Comparison of ENCODE assay signal across 20 mouse cellular contexts in genomic region chr2:53687281-53687680, GRCm38 (mm10).
DNase-seq lines count a peak whose midpoint lies in the region; ATAC-seq and TF ChIP-seq lines count a peak whose summit lies in the region.
"Had no signal": no experiment of that assay in that cellular context is flagged by ENCODE, and none has a peak within 500 bp of the region (broad histone marks: within the 10 kb centered on the region; RNA-seq: fewer than 3 reads in every experiment).

No protein-coding gene starts in this region.

- no peak overlapping the region for H3K9ac ChIP-seq in stomach, embryonic 16.5 days (ENCODE audit: low read length)
- H3K9ac ChIP-seq in intestine, embryonic 15.5 days: no peak overlapping the region
- H3K9ac ChIP-seq: forebrain, embryonic 15.5 days; midbrain, embryonic 13.5 days; neural tube, embryonic 13.5 days had no signal

- H3K27ac ChIP-seq in embryonic fibroblast, embryonic 13.5 days (ENCODE audit: insufficient read depth, low read length): peak overlapping the region; percentile 52
- no peak overlapping the region for H3K27ac ChIP-seq in stomach, embryonic 16.5 days (ENCODE audit: low read length)
- H3K27ac ChIP-seq in intestine, embryonic 15.5 days: no peak overlapping the region
- H3K27ac ChIP-seq: forebrain, embryonic 15.5 days; limb, embryonic 10.5 days; midbrain, embryonic 13.5 days; neural tube, embryonic 13.5 days had no signal

- peak; percentile 76 for ATAC-seq in frontal cortex, adult (ENCODE audit: low TSS enrichment)
- peak; percentile 50; the same call in 1 of the 2 replicates for ATAC-seq in stomach, embryonic 16.5 days (ENCODE audit: insufficient read depth, low FRiP score)
- no peak for ATAC-seq in cerebellum, adult (ENCODE audit: insufficient number of reproducible peaks, low FRiP score, low TSS enrichment)
- ATAC-seq in intestine, embryonic 15.5 days: no peak
- ATAC-seq: forebrain, embryonic 15.5 days; midbrain, embryonic 13.5 days had no signal

- no peak for TF ChIP-seq POLR2A in embryonic fibroblast, embryonic 13.5 days (IDR thresholded peaks at IDR 0.05; ENCODE audit: low read depth, low read length)

- H3K9me3 ChIP-seq in stomach, embryonic 16.5 days (replicated peaks; ENCODE audit: control insufficient read depth, low read length): no peaks in the 10 kb centered on the region
- no peaks in the 10 kb centered on the region for H3K9me3 ChIP-seq in intestine, embryonic 15.5 days
- H3K9me3 ChIP-seq: forebrain, embryonic 15.5 days; limb, embryonic 10.5 days; midbrain, embryonic 13.5 days; neural tube, embryonic 13.5 days had no signal

- WGBS in stomach, embryonic 16.5 days: 60% methylated on average over 7 of the region's 7 CpGs
- 68% methylated on average over 7 of the region's 7 CpGs for WGBS in intestine, embryonic 15.5 days

- no peaks in the 10 kb centered on the region for H3K27me3 ChIP-seq in stomach, embryonic 16.5 days (ENCODE audit: control insufficient read depth, insufficient read depth, low read length)
- no peaks in the 10 kb centered on the region for H3K27me3 ChIP-seq in intestine, embryonic 15.5 days (replicated peaks)
- H3K27me3 ChIP-seq: forebrain, embryonic 15.5 days; midbrain, embryonic 13.5 days; neural tube, embryonic 13.5 days had no signal

- no peaks in the 10 kb centered on the region for H3K36me3 ChIP-seq in stomach, embryonic 16.5 days (ENCODE audit: control insufficient read depth, insufficient read depth, low read length)
- H3K36me3 ChIP-seq in intestine, embryonic 15.5 days: no peaks in the 10 kb centered on the region
- H3K36me3 ChIP-seq: forebrain, embryonic 15.5 days; limb, embryonic 10.5 days; midbrain, embryonic 13.5 days; neural tube, embryonic 13.5 days had no signal

- H3K4me3 ChIP-seq in embryonic fibroblast, embryonic 13.5 days (ENCODE audit: insufficient read depth, low read length): no peak overlapping the region
- no peak overlapping the region for H3K4me3 ChIP-seq in stomach, embryonic 16.5 days (replicated peaks; ENCODE audit: low read length)
- no peak overlapping the region for H3K4me3 ChIP-seq in intestine, embryonic 15.5 days (replicated peaks)
- H3K4me3 ChIP-seq: forebrain, embryonic 15.5 days; limb, embryonic 10.5 days; midbrain, embryonic 13.5 days; neural tube, embryonic 13.5 days had no signal

- H3K4me2 ChIP-seq in stomach, embryonic 16.5 days (ENCODE audit: low read depth, low read length): no peak overlapping the region
- no peak overlapping the region for H3K4me2 ChIP-seq in intestine, embryonic 15.5 days (replicated peaks)
- H3K4me2 ChIP-seq: forebrain, embryonic 15.5 days; midbrain, embryonic 13.5 days; neural tube, embryonic 13.5 days had no signal

- no peak for TF ChIP-seq CTCF in embryonic fibroblast, embryonic 13.5 days (IDR thresholded peaks at IDR 0.05; ENCODE audit: borderline replicate concordance, insufficient read depth, low read length)

- peaks cover 4% of the 10 kb centered on the region; the same call in 1 of the 2 replicates for H3K4me1 ChIP-seq in embryonic fibroblast, embryonic 13.5 days (ENCODE audit: control insufficient read depth, insufficient read depth, low read length)
- no peaks in the 10 kb centered on the region; the same call in 1 of the 2 replicates for H3K4me1 ChIP-seq in stomach, embryonic 16.5 days (ENCODE audit: control insufficient read depth, insufficient read depth, low read length)
- H3K4me1 ChIP-seq in intestine, embryonic 15.5 days (replicated peaks): no peaks in the 10 kb centered on the region
- H3K4me1 ChIP-seq: limb, embryonic 10.5 days had no signal

- DNase-seq in frontal cortex, postnatal 36 days (ENCODE audit: low spot score in 2 of 2): no peak
- DNase-seq in lung, adult 18-20 months: peak; percentile 4 to 14
- DNase-seq in lung, postnatal 4 days: no peak
- DNase-seq: adrenal gland, adult 2 months; cerebellum, adult 9-10 months; gastrocnemius, postnatal 36 days; kidney, adult 8-10 months; kidney, postnatal 4 days; layer of hippocampus, adult 9-11 months; right cerebral cortex, adult 18-20 months; thymus, postnatal 25 days had no signal

Comparison
In these comparisons a context has a peak if more than half of its experiments do, and no peak if none do; other contexts are left out.
1. DNase-seq: peak in lung, adult 18-20 months (2 of 2); none in frontal cortex, postnatal 36 days (0 of 2) and lung, postnatal 4 days (0 of 2).
2. ATAC-seq: peak in frontal cortex, adult (single experiment) and stomach, embryonic 16.5 days (single experiment); none in cerebellum, adult (single experiment) and intestine, embryonic 15.5 days (single experiment).